Mouse (Mus musculus) spleen, adult 2 months (tissue): ENCODE measurements around the gene 2010300C02Rik.

Experiments
- CTCF ChIP-seq: fragments of 200-500 bp; IDR thresholded peaks from 2 replicates; pipeline ENCODE4 v1.5.1; 2011; ENCODE audit warnings: mild to moderate bottlenecking, inconsistent platforms; ENCODE audit not compliant: insufficient read depth, insufficient read length, insufficient replicate concordance; ENCODE audit errors: extremely low read depth
- POLR2A ChIP-seq: fragments of 200-500 bp; IDR thresholded peaks from 2 replicates; pipeline ENCODE4 v1.6.1; 2011; ENCODE audit warnings: low read depth, low read length, inconsistent platforms

- TF ChIP-seq CTCF (no peak), POLR2A (no peak)
These were observed 88.4 kb downstream of the 2010300C02Rik start for GRCm38 (mm10) chr1:37631456-37631855.
